Mouse (Mus musculus): Measurements from ENCODE around the gene Rfx3. TPM values are rescaled to one million over a fixed set of nuclear protein-coding genes. Genes with fewer than 3 reads are reported as not detected.

The Rfx3 gene
- 6.1 and 9.0 TPM in 2 replicates for total RNA-seq (2021)
- long read RNA-seq: 0 reads

DNA sequence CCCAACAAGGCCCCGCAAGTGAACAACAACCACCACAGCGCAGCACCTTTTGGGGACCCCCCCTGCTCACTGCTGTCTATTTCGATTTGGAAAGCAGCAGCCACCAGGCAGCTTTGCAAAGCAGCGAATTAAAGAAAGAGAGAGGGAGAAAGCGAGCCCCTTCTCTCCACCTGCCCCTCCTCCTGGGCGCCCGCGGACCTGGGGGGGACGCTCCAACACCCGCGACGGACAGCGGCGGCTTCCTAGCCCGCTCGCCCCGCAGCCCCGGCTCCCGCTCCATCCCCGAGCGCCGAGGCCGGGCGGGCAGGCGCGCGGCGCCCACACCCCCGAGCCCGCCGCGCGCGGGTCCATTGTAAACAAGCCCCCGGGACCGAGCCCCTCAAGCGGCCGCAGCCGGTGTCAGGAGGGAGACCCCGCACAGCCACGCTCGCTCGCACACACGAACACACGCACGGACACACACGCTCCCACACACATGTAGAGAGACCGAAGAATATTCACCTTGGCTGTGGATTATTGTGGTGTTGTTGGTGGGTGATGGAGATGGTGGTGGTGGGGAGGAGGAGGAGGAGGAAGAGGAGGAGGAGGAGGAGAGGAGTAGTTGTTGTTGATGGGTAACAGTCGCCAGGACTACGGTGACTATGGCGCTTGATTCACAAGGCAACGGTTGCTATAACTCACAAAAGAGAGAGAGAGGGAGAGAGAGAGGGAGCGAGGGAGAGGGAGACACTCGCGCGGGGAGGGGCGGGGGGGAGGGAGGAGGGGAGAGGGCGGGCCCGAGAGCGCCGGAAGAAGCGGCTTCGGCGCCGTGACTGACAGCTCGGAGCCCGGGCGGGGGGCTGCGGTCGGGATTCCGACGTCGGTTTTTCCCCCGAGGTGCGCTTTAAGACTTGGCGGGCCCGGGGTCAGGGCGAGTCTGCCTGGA, at the start of gene Rfx3:
Rfx3 (minus strand) TSS at position 696 of the 925 bp plus-strand sequence.
- DNase-seq: peak; percentile 77

DNA sequence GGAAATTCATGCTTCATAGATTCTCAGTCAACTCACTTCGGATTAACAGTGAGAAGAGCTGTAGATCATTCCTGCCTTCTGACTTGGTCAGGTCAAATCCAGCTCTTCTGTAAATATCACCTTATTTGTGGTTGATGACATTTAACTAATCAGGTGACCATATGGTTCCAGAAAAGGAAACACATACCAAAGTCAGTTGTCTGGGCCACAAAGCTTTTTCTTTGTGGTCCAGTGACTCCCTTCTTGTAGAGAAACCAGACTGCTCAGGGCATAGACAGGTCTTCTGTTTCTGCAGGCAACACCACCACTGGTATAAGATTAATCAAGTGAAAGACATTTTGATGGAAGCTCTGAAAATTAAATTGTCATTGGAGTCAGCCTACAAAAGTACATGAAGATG, 41.1 kb upstream of the Rfx3 start:
- no peak for DNase-seq

DNA sequence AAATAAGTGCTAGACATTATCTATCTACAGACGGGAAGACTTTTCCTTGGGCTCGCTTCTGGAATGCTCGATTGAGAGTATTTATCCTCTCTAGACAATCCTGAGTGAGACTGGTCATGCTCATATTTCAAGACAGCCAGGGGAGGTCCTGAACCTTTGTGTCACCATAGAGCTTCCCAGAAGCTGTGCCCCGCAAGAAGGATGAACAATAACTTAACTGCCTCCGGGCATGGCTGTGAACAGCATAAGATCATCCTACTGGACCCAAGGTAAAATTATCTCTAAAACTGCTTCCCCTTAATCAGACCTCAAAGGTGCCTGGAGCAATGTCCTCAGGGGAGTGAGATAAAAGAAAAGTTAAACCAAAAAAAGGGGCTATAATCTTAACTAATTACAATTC, 40.6 kb upstream of the Rfx3 start:
- no peak for DNase-seq

DNA sequence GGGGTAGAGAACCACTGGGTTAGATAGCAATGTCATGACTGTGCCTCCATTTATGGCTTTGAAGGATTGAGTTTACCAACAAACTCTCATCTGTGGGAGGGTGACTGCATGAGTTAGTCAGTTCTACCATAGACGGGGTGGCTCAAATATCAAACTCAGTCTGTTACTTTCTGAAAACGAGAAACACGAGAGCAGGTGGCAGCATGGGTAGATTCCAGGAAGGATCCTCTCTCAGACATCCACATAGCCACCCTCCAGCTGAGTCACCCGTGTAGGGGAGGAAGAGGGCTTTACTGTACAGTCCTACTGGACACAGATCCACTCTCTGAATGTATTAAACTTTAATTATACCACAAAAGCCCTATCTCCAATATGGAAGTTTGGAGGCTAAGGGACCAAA, 38.3 kb upstream of the Rfx3 start:
- DNase-seq: no peak

DNA sequence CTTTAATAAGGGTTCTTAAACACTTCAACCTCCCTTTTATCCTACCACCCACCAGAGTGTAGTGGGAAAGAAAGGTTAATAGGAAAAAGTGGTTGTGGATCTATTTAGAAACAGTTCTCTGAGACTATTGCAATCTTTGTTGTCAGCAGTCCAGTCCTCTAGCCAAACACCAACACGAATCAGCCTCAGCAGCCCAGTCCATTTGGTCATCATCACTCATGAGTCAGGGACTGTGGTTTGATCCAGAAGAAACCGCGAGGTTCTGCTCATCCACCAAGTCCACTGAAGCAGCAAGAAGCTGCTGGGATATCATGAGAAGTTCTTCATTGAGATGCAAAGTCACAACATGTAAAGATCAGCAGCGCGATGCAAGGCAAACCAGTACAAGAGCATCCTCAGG, 35.8 kb upstream of the Rfx3 start:
- no peak for DNase-seq

DNA sequence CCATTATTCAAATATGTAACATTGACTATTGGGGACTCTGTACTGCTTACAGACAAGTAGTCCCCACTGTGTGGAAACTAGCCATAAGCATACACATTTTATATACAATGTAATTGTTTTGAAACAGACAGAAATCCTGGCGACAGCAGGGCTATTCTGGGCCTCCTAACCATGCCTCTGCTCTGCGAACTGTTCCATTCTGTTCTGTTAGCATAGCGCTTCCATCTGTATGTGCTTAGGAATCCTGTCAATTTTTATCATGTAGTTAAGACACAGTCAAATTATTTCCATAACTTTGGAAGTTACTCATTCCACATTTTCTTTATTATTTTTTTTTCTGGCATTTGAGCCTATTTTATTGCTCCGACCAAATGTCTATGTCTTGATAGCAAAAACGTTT, 34.0 kb upstream of the Rfx3 start:
- no peak for DNase-seq

DNA sequence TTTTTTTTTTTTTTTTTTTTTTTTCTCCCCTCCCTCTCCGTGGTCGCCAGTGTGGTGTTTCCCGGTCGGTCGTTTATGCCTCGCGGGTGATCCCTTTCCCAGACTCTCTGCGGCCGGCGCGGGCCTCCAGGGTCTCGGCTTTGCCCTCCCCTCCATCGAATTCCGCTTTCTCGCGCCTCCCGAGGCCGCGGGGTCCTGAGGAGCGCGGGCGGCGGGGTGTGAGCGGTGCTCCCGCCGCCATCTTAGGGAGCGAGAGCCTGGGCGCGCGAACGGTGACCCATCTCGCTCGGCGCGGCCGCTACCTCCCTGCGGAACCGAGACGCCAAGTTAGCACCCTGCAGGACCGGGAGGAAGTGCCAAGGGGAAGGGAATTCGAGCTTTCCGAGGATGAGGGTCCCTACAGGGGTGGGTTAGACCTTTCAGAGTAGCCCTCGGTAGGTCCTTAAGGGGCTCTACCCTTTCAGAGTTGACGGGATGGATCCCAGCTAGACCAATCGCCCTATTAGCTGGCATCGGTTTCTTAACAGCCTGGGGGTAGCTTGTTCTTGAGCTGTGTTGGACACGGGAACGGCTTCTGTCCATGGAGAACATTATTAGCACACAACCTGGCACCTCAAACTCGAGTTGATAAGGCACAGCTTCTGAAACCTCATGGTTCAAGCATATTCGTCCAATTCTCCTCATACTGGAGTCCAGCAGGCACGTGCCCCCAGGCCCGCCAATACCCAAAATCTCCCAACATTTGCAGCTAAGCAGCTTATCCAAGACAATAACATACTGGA, 943 bp upstream of the Rfx3 start:
- peak; percentile 66 for DNase-seq

DNA sequence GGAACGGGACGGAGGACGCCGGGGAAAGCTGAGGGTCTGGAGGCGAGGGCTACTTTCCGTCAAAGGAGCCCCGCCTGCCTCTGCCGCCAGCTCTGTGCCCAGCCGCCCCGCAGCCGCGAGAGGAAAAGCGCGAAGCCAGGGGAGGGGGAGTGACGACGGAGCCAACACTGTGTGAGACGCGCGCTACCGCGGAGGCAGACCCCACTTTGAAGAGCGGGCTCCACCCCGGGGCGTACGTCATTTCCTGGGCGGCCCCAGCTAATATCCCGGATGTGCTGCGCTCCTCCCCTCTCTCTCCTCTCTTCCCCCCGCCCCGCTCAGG, 391 bp upstream of the Rfx3 start:
- DNase-seq: peak; percentile 93

DNA sequence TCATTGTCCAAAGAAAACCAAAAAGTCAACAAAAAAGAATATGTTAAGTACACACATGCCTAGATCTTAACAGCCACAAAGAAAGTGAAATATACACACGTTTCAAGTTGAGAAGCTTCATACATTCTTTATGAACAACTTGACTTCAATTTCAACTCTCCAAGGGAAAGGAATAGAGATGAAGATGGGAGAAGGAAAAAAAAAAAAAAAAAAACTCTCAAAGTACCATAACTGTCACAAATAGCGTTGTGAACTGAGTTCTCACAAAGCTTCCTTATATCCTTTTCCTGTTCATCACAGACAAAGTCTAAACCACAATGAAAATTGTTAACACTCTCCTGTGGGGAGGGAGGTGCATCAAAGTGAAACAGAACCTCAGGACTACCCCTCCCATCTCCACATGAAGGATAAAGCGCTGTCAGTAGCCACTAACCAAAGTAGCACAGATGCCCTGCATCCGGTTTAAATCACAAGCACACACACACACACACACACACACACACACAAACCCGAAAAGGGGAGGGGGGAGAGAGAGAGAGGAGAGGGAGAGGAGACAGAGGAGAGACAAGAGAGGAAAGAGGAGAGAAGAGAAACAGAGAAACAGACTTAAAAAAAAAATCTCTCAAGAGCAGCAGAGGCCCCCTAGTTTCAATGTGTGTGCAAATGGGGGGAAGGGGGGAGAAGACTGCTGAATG, 1.2 kb downstream of the Rfx3 start:
- peak; percentile 8 for DNase-seq

DNA sequence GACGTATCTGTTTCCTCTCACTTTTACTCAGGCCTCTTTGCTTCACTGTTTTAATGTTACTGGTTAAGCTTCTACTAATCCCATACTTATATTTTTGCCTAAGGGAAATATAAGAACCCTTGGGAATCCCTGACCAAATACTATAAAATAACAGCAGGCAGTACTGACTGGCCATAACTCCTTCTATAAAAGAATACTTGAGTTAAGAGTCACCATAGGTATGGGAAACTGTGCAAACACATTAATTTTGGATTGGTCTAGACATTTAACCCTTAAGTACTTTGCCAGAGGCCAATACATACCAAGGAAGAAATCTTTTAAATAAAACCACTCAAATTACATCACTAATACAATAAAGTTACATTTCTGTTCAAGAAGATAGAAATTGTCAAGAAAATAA, 6.8 kb downstream of the Rfx3 start:
- DNase-seq: no peak

DNA sequence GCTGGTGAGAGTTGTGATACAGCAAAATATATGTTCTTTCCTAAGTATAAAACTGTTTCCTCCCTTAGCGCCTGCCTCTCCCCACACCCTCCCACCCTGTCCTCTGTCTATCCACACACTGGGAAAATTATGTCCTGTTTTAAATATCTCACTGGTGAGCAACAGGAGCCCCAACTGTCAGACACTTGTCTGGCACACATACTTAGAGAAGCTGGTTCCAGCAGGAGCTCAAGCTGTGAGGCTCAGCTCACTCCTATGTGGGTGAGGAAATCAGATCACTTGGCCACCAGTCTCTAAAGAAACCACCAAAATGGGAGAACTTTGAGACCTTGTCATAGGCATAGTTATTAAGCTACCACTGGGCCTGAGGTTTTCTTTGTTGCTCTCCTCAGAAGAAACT, 7.5 kb downstream of the Rfx3 start:
- no peak for DNase-seq

DNA sequence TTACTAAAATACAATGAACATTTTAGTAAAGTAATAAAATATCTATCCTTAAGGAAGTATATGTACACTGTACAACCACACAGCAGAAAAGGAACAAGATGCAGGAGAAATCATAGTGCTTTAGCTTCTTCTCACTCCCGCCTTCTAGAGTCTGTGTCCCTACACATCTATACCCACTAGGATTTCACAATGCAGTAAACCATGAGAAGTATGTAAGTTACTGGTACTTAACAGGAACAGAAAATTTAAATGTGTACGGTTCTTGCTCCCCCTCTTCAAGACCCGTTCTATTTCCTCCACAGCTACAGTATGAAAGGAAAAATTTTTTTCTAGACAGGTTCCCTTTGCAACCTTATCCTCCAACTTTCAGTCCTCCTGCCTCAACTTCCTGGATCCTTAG, 8.3 kb downstream of the Rfx3 start:
- DNase-seq: no peak

DNA sequence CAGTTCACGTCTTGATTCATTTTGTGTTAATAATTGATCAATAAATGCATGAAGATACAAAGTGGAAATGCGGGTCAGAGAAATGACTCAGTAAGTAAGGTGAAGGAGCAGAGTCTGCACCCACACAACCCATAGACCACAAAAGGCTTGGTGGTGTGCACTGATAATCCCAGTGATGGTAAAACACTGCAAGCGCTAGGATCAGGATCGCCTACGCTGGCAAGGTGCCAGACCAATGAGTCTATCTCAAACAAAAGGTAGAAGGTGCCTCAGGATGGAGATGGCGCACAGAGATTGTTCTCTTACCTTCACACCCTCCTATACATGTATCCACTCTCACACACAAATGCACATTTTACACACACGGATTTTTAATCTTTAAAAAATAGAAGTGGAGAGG, 18.2 kb downstream of the Rfx3 start:
- no peak for DNase-seq

DNA sequence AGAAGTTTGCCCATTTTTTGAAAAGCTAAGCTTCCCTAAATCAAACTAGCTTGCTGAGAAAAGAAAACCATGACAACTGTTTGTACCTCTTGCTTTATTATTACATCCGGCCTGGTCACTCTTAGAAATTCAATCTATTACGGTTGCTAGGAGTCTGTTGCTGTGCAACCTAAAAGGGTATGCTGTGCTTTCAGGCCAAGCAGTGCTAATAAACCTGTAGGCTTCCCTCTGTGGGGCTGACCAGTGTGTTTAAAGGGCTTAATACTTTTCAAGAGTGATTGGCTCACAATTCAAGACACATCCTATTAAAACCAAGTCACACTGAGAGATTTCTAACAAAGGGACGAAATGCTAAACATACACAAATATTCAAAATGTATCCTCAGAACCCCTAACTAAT, 22.2 kb downstream of the Rfx3 start:
- no peak for DNase-seq

DNA sequence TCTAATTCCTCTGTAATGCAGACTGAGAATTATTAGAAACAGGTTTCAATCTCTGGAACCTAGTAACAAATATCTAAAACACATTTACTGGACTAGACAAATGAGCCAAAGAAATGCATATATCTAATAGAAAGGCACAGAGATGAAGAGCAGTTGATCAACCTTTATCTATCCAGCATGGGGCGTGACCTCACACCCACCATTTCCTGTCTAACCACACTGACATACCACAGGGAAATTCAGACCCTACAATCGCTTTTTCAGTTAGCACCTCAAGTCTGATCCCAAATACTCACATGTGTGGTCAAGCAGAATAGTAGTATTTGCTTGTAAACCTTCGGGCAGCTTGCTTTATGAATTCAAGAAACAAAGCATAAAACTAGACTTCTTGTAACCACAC, 43.4 kb downstream of the Rfx3 start:
- DNase-seq: no peak

DNA sequence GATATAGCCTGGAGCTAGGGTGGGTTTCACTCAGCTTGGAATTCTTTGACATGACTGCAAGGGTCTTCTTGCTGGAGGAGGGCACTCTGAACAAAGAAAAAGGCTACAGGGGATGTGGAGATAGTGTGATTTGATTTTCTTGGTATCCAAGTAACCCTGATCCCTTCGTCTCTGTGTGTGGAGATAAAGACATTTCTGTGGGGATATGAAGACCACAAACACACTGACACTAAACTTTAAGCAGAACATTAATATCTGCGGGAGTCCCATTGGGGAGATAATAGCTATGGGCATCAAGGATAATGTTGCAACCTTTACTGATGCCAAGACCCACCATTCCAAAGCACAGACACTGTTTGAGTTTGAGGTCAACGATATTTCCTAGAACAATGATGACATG, 49.7 kb downstream of the Rfx3 start:
- no peak for DNase-seq

DNA sequence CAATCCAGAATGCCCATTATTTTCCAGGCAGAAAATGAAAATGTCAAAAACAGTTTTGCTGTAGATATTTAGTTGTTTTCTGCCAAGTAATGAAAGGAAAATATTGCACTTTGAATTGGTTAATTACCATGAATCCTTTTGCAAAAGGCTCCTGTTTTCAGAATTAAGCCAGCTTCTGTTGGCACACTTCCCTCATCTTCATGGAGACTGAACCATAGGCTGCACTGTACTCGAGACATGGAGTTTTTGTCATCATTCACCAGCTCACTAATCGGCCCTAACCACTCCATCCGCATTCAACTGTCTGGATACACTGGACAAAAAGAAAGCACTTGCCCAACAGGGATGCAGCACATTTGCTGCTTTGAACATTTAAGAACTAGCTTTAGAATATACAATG, 75.5 kb downstream of the Rfx3 start:
- no peak for DNase-seq

DNA sequence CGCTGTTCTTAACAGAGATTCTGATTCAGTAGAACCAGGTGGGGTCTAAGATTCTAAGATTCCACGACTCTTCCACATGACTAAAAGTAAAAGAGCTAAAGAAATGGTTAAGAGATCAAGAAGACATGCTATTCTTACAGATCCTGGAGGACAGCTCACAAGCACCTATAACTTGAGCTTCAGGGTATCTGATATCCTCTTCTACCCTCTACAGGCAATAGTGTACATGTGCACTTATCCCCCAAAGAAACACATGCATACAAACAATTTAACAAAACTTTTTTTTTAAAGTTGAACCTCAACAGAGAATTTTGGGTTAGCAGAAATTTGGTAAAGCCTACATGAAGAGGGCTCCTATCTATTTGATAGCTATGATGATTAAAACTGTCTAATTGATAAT, 79.8 kb downstream of the Rfx3 start:
- no peak for DNase-seq

DNA sequence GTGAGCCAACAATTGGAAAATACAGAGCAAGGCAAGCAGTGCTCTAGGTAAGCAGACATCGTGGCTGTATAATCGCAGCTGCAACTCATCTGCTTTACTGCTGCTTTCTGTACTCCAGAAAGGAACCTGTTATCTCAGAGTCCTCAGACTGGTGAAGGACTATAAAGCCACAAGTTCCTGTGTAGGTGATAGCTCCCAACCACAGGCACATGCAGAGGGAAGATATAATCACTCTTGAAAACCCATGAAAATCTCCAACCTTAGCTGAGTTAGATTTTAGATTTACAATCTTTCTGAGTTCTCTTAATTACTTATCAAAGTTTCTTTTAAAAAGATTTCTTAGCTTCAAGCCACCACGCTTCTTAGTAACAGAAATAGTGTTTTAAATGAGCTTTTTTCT, 84.6 kb downstream of the Rfx3 start:
- DNase-seq: no peak

DNA sequence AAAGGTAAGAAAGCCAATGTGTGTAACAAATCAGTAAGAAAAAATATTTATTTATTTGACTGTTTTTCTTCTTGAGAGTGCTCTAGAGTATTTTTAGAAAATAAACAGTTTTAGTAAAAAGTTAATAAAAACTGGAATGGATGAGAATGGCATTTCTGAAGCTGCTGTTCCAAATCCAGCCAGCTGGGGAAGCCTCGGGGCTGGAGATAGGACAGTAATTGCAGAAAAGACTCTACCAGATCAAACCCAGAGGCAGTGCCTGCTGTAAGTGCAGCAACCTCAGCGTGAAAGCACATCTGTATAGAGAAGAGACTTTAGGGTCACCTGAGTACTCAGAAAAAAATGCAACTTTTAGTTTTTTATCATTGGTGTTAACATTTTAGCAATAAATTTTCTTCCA, 91.9 kb downstream of the Rfx3 start:
- DNase-seq: no peak

DNA sequence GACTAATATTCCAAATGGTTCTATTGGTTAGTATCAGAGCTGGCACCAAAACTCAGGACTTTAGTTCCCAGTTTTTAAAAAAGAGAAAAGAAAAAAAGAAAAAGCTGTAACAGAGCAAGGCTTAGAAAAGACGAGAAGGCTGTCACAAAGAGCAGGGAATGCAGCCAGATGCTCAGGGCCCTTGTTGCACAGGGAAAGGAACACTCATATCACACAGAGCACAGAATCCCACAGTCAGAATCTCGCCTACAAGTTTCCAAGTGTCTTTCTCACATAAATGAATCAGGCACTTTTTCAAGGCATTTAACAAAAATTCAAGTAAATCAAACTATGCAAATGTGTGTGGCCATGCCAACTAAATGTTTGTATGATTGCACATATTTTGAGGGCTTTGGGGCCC, 94.5 kb downstream of the Rfx3 start:
- DNase-seq: no peak

DNA sequence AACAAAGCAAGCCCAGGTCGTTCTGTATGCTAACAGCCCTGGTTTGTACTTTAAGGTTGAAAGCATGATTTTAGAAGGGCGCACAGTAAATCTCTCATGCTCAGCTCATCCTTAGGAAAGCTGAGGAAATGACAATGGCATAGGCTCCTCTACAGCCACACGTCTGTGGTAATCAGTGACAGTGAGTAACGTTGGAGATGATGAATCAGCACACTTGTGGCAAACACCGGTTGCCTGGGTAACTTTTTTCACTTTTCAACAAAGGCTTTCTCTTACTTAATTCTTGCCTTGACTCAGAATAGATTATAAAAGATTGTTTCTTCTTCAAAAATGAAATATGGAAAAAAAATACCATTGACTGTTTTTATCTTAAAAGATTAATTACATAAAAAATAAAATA, 104.0 kb downstream of the Rfx3 start:
- no peak for DNase-seq

DNA sequence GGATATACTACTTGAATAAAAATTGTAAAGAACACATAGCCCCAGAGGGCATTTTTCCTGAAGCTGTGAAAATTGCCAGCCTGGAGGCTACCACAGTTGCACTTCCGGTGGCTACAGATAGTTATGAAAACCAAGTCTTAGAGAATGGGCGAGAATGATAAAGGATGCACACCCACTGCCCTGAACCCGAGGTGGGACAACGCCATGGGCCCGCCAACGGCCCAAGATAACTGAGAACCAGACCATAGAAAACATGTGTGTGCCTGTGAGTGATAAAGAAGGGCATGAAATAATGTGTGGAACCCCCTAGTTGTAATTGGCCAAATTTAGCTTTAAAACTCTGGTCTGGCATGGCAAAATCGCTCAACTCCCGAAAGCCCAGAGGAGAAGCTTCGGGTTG, 105.0 kb downstream of the Rfx3 start:
- no peak for DNase-seq

Measured in adrenal gland, postnatal 25 days (tissue).